Mouse (Mus musculus): ENCODE data around the gene Hpse2.

DNA sequence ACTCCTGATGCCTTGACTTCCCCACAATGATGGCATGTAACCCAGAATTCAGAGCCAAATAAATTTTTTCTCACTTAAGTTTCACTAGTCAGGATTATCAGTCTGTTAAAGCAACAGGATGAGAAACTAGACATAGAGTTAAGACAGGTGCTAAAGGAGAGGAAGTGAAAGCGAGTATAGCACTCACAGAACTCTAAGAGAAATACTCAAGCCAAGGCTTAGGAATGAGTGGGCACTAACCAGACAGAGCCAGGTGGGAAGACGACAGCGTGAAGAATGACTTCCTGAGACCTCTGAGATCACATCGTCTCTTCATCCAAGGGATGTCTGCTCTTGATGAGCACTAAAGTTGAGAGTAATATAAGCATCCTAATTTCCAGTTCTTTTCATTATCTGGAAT is 144.2 kb downstream of the Hpse2 start:
- TF ChIP-seq CTCF (conservative IDR thresholded peaks at IDR 0.05; ENCODE audit: insufficient read depth, insufficient read length, low read depth, low read length) (no peak), POLR2A (IDR thresholded peaks at IDR 0.05; ENCODE audit: low read depth, low read length) (no peak)

Data from kidney, adult 2 months (tissue).